Mouse (Mus musculus) stomach, embryonic 14.5 days (tissue): Measurements from ENCODE around the gene Pole3. TPM values are rescaled to one million over a fixed set of nuclear protein-coding genes. Genes with fewer than 3 reads are reported as not detected.
A peak's percentile ranks its signal among the peaks of the same experiment; 100 is the strongest.

Experiments used
- ATAC-seq: fragments of 200-750 bp; cut with Nextera tagmentation; 2 replicates; pipeline ENCODE4 v1.8.0; 2017; ENCODE audit warnings: low read depth, moderate TSS enrichment; ENCODE audit not compliant: insufficient number of reproducible peaks, insufficient read depth, low FRiP score
- H3K27ac ChIP-seq: fragments of 300-500 bp; sonication (generic); 2 replicates; pipeline ENCODE4 v1.5.1; 2014; ENCODE audit warnings: mild to moderate bottlenecking, low read length, moderate library complexity, mixed read lengths
- H3K27me3 ChIP-seq: fragments of 300-500 bp; sonication (generic); 2 replicates; pipeline ENCODE4 v1.6.1; 2014; ENCODE audit warnings: low read length, control low read depth, mixed read lengths; ENCODE audit not compliant: control insufficient read depth, insufficient read depth
- H3K36me3 ChIP-seq: fragments of 300-500 bp; sonication (generic); 2 replicates; pipeline ENCODE4 v1.6.1; 2014; ENCODE audit warnings: mild to moderate bottlenecking, control low read depth, low read length, moderate library complexity, mixed read lengths; ENCODE audit not compliant: control insufficient read depth, insufficient read depth
- H3K4me1 ChIP-seq: fragments of 300-500 bp; sonication (generic); 2 replicates; pipeline ENCODE4 v1.6.1; 2014; ENCODE audit warnings: low read length, control low read depth, mixed read lengths; ENCODE audit not compliant: control insufficient read depth, insufficient read depth
- H3K4me2 ChIP-seq: fragments of 300-500 bp; sonication (generic); replicated peaks from 2 replicates; pipeline ENCODE4 v1.6.1; 2014; ENCODE audit warnings: low read depth, low read length, control low read depth
- H3K4me3 ChIP-seq: fragments of 300-500 bp; sonication (generic); 2 replicates; pipeline ENCODE4 v1.5.1; 2014; ENCODE audit warnings: low read depth, low read length, control low read depth
- H3K9ac ChIP-seq: fragments of 300-500 bp; sonication (generic); replicated peaks from 2 replicates; pipeline ENCODE4 v1.6.1; 2014; ENCODE audit warnings: low read depth, mild to moderate bottlenecking, control low read depth, low read length, moderate library complexity, mixed read lengths
- H3K9me3 ChIP-seq: fragments of 300-500 bp; sonication (generic); 2 replicates; pipeline ENCODE4 v1.6.1; 2016; ENCODE audit warnings: low read depth, low read length, control low read depth; ENCODE audit not compliant: control insufficient read depth
- WGBS: fragments of 180-500 bp; shearing (Covaris S2); extraction: QIAGEN DNeasy Blood & Tissue Kit; methylation state at CpG from one replicate; pipeline ENCODE4 v1.1.7; 2014; 5-methylcytosine and 5-hydroxymethylcytosine counted together
- polyA plus RNA-seq: library from polyadenylated mRNA; unstranded; fragments of >200 nt; fragmentation: Nextera tagmentation; extraction: Ambion mirVana; gene quantifications from 2 replicates; pipeline ENCODE4 v1.2.1, GENCODE M21; 2014

Pole3 gene
- polyA plus RNA-seq, 1 experiment from 2014 or later: 73.5 TPM

GRCm38 (mm10) chr4:62503374-62503970 lies 21.4 kb downstream of the Pole3 start, which contains the start of gene Hdhd3:
TSS of gene Hdhd3 (minus strand) at chr4:62503467.
- ATAC-seq: no peak
- peaks cover 20% of the 10 kb centered on the region for H3K36me3 ChIP-seq
- peak within 1 kb of the TSS; percentile 86 for H3K27ac ChIP-seq
- peak within 1 kb of the TSS; percentile 73 for H3K4me3 ChIP-seq
- 0 out of 2 replicates have a peak, but pooled peaks cover 3% of the 10 kb centered on the region for H3K4me1 ChIP-seq
- no peaks in the 10 kb centered on the region for H3K27me3 ChIP-seq
- no peak within 1 kb of the TSS for H3K9ac ChIP-seq
- peak within 1 kb of the TSS; percentile 58 for H3K4me2 ChIP-seq
- H3K9me3 ChIP-seq: no peaks in the 10 kb centered on the region
- 65% methylated on average over 3 of the region's 3 CpGs for WGBS

- H3K4me2 ChIP-seq: no peak overlapping the region
- no peaks in the 10 kb centered on the region for H3K27me3 ChIP-seq
- H3K4me3 ChIP-seq: no peak overlapping the region
- H3K4me1 ChIP-seq: 0 out of 2 replicates have a peak, but pooled peaks cover 3% of the 10 kb centered on the region
- H3K27ac ChIP-seq: peak overlapping the region; percentile 86; the same call in 1 of the 2 replicates
- no peaks in the 10 kb centered on the region for H3K9me3 ChIP-seq
- WGBS: 57% methylated on average over 7 of the region's 7 CpGs
- peaks cover 16% of the 10 kb centered on the region for H3K36me3 ChIP-seq
- 0 out of 2 replicates have a peak, but pooled peaks have one; percentile 29 for ATAC-seq
- no peak overlapping the region for H3K9ac ChIP-seq
Measured at GRCm38 (mm10) chr4:62502969-62503368, 21.9 kb downstream of the Pole3 start.

DNA sequence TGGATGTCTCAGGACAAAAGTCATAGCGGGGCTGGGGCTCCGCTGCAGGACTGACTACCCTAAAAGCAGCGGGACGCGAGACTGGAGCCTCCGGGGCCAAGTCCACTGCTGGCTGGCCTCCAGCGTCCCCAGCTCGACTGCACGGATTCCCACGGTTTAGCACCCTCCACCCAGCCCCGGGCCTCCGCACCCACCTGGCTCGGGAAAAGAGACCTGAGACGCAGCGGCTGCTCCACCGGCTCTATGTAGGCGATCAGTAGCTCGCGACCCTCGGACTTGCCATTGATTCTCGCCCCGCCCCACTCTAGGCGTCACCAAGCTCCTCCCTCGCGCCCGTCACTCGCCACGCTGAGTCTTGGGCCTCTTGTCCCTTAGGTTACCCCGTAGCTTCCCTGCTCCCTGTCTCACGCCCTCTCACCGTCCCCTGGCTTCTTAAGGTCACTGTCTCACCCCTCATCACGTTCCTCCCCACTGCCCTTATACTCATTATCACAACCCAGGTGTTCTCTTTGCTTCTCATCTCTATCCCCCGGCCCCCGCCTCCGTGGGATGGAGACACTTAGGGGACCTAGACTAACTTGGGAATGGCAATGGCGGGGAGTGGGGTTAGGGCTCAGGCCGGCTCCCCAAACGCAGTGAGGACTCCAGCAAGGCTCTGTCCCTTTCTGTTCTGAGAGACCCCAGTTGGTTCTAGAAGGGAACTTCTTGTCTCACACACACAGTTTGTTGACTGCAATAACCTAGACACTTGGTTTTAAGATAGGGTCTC lies 22.7 kb downstream of the Pole3 start:
- Histone ChIP-seq H3K27ac (peak overlapping the region; percentile 86), H3K4me3 (peak overlapping the region; percentile 73), H3K36me3 (peaks cover 11% of the 10 kb centered on the region; the same call in 1 of the 2 replicates), H3K9me3 (no peaks in the 10 kb centered on the region), H3K9ac (peak overlapping the region; percentile 60), H3K4me1 (peaks cover 3% of the 10 kb centered on the region; the same call in 1 of the 2 replicates), H3K4me2 (peak overlapping the region; percentile 58), H3K27me3 (no peaks in the 10 kb centered on the region)
- 1% methylated on average over 38 of the region's 38 CpGs for WGBS
- ATAC-seq: peak; percentile 89

DNA sequence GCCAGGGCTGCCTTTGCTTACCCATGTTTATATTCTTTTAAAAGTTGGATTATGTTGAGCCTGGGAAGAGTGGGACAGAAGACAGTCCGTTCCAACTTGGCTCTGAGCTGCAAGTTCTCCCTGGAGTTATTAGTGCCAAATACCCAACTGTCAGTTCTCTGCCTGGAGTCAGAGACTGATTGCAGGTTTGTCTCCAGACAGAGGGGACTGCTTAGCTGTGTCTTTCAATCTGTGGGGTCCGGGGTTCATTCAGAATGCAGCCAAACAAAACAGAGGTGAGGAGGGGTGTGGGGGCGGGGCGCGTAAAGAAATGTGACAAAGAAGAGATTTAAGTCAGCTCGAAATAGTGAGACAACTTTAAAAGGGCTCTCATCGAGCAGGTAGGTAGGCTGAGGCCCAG lies 23.3 kb downstream of the Pole3 start:
- peak; percentile 4; the same call in 1 of the 2 replicates for ATAC-seq
- under 1% methylated on average over 7 of the region's 7 CpGs for WGBS
- peak overlapping the region; percentile 58 for H3K4me2 ChIP-seq

GRCm38 (mm10) chr4:62500799-62501198 lies 24.1 kb downstream of the Pole3 start:
- WGBS: 77% methylated on average over 4 of the region's 4 CpGs
- H3K9ac ChIP-seq: no peak overlapping the region
- H3K27ac ChIP-seq: no peak overlapping the region
- H3K27me3 ChIP-seq: no peaks in the 10 kb centered on the region
- H3K9me3 ChIP-seq: no peaks in the 10 kb centered on the region
- peak overlapping the region; percentile 58 for H3K4me2 ChIP-seq
- no peak for ATAC-seq
- H3K4me1 ChIP-seq: peaks cover 5% of the 10 kb centered on the region; the same call in 1 of the 2 replicates
- 0 out of 2 replicates have a peak overlapping the region, but pooled peaks have one; percentile 73 for H3K4me3 ChIP-seq
- peaks cover 10% of the 10 kb centered on the region; the same call in 1 of the 2 replicates for H3K36me3 ChIP-seq

More for the DNA sequence above, 23.3 kb downstream of the Pole3 start:
- Histone ChIP-seq H3K9me3 (no peaks in the 10 kb centered on the region), H3K9ac (peak overlapping the region; percentile 60), H3K4me3 (peak overlapping the region; percentile 73), H3K27me3 (no peaks in the 10 kb centered on the region), H3K4me1 (peaks cover 5% of the 10 kb centered on the region; the same call in 1 of the 2 replicates), H3K27ac (peak overlapping the region; percentile 86), H3K36me3 (peaks cover 10% of the 10 kb centered on the region; the same call in 1 of the 2 replicates)

- no peak for ATAC-seq
- 68% methylated on average over 8 of the region's 8 CpGs for WGBS
- H3K4me3 ChIP-seq: no peak overlapping the region
- peaks cover 10% of the 10 kb centered on the region; the same call in 1 of the 2 replicates for H3K36me3 ChIP-seq
- H3K9me3 ChIP-seq: no peaks in the 10 kb centered on the region
- no peak overlapping the region for H3K9ac ChIP-seq
- H3K4me1 ChIP-seq: peaks cover 5% of the 10 kb centered on the region; the same call in 1 of the 2 replicates
- H3K27ac ChIP-seq: no peak overlapping the region
- no peak overlapping the region for H3K4me2 ChIP-seq
- H3K27me3 ChIP-seq: no peaks in the 10 kb centered on the region
Measured at GRCm38 (mm10) chr4:62496815-62497214, 28.1 kb downstream of the Pole3 start.

- peaks cover 10% of the 10 kb centered on the region; the same call in 1 of the 2 replicates for H3K36me3 ChIP-seq
- ATAC-seq: no peak
- 65% methylated on average over 8 of the region's 8 CpGs for WGBS
Measured at GRCm38 (mm10) chr4:62495946-62496345, 28.9 kb downstream of the Pole3 start.

DNA sequence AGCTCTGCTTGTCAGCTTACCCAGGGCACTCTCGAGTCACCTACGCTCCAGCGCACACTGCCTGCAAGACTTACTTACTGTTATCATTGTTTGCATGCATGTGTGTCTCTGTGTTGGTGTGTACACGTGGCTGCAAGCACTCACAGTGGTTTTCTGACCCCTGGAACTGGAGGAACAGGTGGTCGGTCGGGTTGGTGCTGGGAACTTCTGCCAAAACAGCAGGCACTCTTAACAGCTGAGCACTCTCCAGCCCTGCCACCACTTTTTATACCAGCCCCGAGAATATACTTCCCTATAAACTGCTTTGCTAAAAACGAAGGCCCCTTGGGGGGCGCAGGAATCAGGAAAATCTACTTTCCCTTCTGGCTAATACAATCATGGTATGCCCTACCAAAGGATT lies 30.6 kb downstream of the Pole3 start:
- Histone ChIP-seq H3K36me3 (peaks cover 7% of the 10 kb centered on the region; the same call in 1 of the 2 replicates), H3K4me3 (no peak overlapping the region), H3K9me3 (no peaks in the 10 kb centered on the region), H3K9ac (no peak overlapping the region), H3K4me1 (peaks cover 3% of the 10 kb centered on the region; the same call in 1 of the 2 replicates), H3K27ac (no peak overlapping the region), H3K4me2 (no peak overlapping the region), H3K27me3 (no peaks in the 10 kb centered on the region)
- WGBS: 72% methylated on average over 9 of the region's 9 CpGs
- no peak for ATAC-seq

More at GRCm38 (mm10) chr4:62495946-62496345, 28.9 kb downstream of the Pole3 start:
- Histone ChIP-seq H3K27ac (no peak overlapping the region), H3K4me3 (no peak overlapping the region), H3K4me1 (peaks cover 4% of the 10 kb centered on the region; the same call in 1 of the 2 replicates), H3K9ac (no peak overlapping the region), H3K9me3 (no peaks in the 10 kb centered on the region), H3K4me2 (no peak overlapping the region), H3K27me3 (no peaks in the 10 kb centered on the region)
